Mouse (Mus musculus) stomach, postnatal 0 days (tissue): ENCODE measurements at regions not wholly inside any gene's neighbourhood (a gene's known extent, or its start where the extent isn't known, plus 50 kb on each side); places are given as distances from the start of the nearest gene placed in this dataset.

Experiments used
- CTCF ChIP-seq: IDR thresholded peaks from 2 replicates; pipeline ENCODE4 v1.5.1; 2016; ENCODE audit warnings: antibody characterized with exemption, low read depth, mild to moderate bottlenecking, moderate library complexity
- EP300 ChIP-seq: optimal IDR thresholded peaks from 2 replicates; pipeline ENCODE3; 2016; ENCODE audit warnings: antibody characterized with exemption

- TF ChIP-seq EP300 (no peak), CTCF (no peak)
These were observed 55.3 kb upstream of the Otos start for GRCm38 (mm10) chr1:92703903-92704302.
